Mouse (Mus musculus): Measurements from ENCODE around the gene Dnmbp.

Dnmbp gene

DNA sequence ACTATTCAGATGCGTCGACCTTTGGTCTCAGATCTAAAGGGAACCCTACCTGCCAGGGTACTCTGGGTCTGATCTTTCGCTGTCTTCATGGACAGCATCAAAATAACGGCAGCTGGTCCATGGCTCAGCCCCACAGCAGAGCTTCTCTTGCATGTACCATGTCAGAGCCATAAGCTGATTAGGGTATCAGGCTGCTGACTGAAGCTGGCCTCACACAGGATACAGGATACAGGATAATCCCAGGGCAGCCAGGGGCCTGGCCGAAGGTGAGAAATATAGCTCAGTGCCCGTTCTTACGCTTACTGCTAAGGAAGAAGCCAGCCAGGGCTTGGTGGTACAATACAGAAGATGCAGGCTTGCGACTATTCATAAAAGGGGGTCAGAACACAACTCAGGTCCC lies 4.6 kb upstream of the Dnmbp start:
- no peak for DNase-seq (ENCODE audit: low read depth, low spot score)

DNA sequence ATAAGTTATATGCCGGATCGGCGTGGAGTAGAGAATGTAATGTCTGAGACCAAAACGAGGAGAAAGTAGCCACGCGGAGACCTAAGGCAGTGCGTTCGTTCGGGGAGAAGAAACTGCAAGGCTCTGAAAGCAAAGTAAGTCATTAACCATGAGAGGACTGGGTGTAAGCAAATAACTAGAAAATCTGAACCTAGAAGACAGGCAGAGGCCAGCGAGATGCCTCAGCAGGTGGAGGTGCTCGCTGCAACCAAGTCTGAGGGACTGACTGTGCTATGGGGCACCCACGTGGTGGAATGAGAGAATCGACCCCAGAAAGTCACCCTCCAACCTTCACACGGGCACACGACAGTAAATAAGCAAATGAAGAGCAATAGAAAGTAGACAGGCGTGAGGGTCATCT lies 3.1 kb upstream of the Dnmbp start:
- DNase-seq (ENCODE audit: low read depth, low spot score): no peak

DNA sequence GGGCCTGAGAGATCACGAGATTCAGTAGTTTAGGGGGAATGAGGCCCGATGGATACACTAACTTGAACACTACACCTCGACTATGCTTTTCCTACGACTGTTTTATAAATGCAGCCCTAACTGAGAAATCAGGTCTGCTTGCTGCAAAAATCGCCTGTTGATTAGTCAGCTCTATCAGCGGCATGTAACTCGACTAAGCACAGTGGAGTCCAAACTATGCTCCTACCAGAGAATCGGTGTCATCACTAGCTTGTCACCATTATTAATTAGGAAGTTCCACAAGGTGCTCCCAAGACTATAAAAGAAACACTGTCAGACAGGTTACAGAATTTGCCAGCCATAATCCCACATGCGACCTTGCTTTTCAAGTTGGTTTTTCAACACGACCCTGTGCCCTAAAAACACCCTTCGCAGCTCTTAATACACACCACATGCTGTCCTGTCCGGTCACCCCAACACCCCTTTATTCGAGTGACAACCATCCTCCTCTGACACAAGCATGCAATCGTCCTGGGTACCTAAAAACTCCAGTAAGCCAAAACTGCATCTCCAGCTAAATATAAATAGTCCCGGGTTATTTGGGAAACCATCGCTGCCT lies 721 bp downstream of the Dnmbp start:
- DNase-seq (ENCODE audit: low read depth, low spot score): no peak

DNA sequence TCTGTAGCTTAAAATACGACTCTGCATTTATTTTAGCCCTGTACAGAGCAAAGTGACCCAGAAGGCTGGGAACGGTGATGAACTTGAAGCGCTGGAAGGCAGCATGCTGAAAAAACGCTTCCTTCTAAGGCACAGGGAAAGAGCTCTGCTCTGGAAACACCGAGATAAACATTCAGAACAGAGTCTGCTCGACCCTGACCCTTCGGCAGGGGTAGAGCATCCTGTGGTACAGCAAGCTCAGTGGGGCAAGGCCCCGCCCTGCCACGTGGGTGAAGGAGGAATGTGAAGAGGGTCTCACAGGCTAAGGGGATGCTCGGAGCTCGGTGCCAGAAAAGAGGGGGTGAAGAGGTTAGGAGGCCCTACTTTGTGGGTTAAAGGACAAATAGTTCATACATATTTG lies 1.6 kb downstream of the Dnmbp start:
- DNase-seq (ENCODE audit: low read depth, low spot score): no peak

DNA sequence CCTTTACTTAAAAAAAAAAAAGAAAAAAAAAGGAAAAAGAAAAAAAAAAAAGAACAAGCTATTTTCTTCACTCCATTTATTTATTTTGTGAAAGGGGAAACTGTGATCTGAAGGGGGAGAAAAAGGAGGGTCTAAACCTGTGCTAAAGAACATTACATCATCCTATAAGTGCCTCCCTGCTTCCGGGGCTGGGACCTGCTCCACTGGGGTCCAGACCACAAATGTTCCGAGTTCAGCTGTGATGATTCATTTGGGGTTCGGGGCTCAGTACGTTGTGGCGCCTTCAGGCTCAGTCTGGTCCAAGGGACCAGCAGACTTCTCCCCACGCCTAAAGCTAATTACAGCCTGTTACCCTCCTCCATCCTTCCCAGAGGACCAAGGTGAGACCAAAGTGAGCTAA lies 9.1 kb downstream of the Dnmbp start:
- DNase-seq (ENCODE audit: low read depth, low spot score): no peak

DNA sequence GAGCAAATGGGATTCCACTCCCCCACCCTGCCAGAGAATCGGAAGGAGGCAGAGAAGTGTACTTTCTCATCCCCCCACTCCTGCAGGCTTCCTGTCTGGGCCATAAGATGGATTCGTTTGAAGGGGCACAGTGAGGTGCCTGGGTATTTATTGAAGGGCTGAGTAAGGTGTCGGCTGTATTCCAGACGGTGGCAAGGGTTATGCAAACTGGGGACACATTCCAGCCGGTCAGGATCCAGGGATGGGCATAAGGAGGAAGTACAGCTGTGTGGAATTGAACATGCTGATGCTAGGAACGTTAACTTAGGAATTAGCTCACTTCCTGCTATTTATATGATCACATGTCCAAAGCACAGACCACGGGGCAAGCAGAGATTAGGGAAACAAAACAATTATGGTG lies 9.6 kb downstream of the Dnmbp start:
- no peak for DNase-seq (ENCODE audit: low read depth, low spot score)

DNA sequence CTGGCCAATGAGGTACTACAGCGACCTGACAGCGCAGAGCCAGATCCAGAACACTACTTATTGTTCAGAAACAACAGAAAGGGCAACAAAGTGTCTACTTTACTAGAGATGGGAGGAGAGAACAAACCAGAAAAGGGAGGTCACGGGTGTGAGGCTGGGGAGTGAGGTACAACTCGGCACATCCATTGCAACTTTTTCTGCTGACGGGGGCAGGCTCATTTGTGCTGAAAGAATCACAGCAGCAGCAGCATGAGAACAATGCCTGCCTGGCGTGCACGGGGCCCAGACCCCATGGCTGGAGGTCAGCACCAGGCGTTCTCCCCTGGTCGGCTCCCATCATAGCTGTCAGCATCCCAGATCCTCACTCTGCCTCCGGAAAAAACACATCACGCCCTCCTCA lies 10.1 kb downstream of the Dnmbp start:
- DNase-seq (ENCODE audit: low read depth, low spot score): no peak

DNA sequence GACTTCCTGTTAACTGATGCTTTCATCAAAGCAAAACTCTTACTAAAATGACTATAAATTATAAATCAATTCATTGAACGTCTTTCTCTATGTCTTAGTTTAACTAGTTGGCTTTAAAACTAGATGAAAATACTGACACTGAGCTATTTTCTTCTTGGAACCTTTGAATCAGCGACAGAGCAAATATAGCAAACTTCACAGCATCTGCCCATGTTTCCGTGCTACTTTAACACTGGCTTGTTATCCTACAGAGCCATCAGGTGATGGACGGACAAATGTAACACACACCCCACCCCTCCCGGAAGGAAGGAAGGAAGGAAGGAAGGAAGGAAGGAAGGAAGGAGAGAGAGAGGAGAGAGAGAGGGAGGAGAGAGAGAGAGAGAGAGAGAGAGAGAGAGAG lies 12.0 kb downstream of the Dnmbp start:
- no peak for DNase-seq (ENCODE audit: low read depth, low spot score)

DNA sequence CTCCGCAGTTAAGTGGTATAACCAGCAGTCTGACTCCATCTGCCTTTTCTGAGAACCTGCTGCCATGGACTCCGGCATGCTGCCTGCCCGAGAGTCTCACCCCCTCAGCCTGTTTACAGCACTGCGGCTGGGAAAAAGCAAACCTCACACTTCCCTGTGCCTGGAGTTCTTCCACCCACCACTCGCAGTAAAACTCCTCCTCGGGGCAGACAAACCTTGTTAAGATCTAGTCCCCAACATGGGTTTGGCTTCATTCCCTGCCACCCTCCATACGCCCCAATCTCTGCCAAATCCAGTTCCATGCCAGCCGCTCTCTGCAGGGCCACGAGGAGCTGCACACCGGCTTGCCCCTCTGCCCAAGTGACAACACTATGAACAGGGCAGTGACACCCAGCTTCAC lies 12.9 kb downstream of the Dnmbp start:
- DNase-seq (ENCODE audit: low read depth, low spot score): no peak

DNA sequence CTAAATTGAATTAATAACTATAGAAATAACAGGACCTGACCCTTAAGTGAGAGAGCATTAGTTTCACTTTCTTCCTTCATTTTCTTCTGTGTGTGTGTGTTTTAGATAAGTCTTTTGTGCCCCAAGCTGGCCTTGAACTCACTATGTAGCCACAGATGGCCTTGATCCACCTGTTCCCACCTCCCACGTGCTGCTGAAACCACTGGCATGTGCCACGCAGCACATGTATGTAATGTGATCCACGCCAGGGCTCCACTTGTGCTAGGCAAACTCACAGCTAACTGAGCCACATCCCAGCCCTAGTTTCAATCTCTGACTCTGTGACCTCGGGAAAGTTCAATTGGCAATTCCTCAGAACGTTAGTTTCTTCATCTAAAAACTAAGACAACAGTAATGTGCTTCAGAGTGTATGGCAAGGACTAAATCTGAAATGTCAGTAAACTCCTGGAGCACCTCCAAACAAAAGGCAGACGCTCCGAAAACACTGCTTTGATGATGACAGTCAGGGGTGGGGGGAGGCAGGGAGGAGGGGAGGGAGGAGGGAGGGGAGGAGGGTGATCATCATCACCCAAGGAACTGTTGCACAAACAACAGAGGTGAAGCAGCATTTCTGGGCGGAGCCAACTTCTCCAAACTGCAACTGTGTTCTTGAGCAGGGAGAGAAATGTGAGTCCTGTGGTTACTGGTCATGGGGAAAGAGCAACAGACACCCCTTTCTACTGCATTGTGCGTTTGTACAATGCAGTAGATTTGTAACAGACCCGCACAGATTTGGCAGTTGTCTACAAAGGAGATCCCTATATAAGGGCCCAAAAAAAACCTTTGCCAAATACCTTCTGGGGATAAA lies 13.6 kb downstream of the Dnmbp start:
- DNase-seq (ENCODE audit: low read depth, low spot score): no peak

DNA sequence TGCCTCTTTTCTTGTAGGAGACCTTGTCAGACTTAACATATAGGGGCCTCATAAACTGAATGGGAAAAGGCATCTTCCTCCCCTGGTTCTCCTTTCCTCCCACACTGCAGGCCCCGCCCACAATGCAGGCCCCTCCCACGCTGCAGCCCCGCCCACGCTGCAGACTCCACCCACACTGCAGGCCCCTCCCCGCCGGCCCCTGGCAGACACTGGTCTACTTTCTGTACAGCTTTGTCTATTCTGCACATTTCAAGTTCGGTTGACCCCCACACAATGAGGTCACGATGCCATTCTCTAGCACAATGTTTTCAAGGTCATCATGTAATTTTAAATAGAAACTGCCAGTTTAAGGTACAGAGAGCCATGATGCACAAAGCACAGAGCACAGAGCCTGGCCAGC lies 15.6 kb downstream of the Dnmbp start:
- no peak for DNase-seq (ENCODE audit: low read depth, low spot score)

DNA sequence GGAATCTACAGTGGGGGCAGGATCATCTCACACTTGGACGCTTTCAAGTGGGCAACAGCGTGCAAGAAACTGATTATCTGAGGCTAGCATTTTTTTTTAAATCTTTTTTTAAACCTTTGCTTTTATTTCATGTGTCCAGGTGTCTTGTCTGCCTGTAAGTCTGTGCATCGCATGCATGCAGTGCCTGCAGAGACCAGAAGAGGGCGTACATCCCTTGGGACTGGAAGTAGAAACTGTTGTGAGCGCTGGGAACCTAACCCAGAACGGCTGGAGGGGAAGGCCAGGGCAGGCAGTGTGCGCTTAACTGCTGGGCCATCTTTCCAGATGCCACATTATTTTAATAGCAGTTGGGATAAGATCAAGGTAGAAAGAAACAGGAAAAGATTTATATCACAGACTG lies 17.0 kb downstream of the Dnmbp start:
- DNase-seq (ENCODE audit: low read depth, low spot score): no peak

DNA sequence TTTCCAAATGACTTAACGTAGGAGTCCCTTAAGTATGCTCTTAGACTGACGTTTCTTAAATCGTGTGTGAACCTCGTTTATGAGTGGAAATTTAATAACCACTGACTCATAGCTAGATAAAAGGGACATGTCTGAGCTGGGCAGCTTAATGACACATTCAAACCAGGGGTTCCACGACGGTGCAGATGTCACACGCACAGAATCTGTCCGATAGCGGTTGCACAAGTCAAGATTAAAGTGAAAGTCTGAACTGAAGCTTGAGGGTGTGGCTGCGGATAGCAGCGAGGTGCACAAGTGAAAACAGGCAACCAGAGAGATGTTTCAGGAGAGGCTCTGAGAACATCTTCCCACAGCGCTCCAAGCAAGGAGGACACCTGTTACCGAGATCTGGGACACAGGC lies 18.6 kb downstream of the Dnmbp start:
- DNase-seq (ENCODE audit: low read depth, low spot score): no peak

DNA sequence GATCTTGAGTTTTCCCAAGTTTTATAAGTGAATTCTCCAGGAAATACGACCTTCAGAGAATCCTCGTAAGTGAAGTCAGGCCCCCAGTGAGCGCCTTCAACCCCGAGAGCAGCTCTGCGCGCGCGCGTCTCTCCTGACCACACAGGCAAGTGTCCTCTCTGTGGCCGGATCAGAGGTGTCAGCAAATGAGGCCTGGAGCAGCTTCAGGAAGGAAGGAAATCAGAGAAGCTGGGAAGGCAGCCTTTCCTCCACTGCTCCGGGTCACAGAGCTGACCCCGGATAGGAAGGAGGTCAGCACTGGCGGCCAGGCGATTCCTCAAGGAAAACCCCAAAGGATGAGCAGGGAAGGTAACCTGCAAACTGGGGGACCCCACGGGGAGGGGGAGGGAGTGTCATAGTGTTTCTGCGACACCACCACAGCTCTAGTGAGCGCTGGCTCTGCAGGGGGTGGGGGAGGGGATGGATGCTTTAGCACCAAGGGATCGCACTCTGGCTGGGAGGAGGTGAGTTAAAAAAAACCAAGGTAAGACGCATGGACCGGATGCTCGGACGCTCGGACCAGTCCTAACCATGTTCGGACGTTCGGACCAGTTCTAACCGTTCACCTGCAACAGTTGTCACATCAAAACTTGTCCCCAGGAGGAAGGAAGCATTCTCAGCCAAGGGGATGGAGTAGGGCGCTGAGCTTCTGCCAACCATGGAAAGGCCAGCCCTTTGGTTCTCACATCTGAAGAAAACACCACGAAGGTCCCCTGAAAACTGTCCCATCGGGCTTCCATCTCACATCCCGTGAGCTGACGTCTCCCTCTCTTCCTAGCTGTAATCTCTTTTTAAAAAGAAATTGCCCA lies 19.3 kb downstream of the Dnmbp start:
- DNase-seq (ENCODE audit: low read depth, low spot score): no peak

DNA sequence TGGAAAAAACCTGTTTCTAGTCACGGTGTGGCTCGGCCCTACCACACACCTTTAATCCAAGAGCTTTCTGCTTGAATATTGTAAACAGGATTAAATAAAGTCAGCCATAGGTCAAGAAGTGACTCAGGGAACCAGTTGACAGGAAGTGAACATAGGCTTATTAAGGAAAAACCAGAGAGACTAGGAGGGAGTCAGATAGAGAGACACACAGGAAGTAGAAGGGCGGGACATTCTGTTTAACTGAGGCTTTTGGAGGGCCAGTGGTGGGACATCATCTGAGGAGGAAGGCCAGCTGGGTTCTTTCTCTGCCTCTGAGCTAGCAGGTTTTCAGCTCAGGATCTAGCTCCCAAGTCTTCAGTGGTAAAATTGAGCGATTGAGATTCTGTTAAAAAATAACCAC lies 20.1 kb downstream of the Dnmbp start:
- no peak for DNase-seq (ENCODE audit: low read depth, low spot score)

DNA sequence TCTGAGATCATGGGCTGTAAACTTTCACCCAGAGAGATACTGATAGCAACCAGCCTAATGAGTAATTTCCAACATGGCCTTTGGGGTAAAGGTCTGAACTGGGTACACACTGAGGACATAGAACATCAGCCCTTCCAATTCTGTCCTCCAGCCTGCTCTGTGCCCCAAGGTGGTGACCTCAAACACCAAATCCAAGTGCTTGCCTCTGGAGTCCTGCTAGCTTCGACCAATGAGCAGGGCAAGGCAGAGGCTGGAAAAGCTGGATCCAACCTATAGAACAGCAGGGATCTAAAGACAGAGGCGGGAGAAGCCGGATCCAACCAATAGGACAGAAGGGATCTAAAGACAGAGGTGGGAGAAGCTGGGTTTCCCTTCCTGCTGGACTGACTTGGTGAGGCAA lies 21.2 kb downstream of the Dnmbp start:
- DNase-seq (ENCODE audit: low read depth, low spot score): no peak

DNA sequence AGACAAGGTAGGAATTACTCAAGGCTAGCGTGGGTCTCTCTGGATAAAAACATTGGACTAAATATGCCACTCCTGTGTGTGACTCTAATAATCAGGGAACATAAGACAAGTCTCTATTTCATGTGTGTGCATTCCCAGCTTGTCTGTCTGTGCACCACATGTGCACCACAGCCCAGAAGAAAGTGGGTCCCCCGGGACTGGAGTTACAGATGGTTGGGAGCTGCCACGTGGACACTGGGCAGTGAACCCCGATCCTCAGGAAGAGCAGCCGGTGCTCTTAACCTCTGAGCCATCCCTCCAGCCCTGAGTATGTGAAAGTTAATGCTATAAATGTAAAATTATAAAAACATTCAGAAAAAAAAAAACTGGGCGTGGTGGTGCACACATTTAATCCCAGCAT lies 22.2 kb downstream of the Dnmbp start:
- no peak for DNase-seq (ENCODE audit: low read depth, low spot score)

DNA sequence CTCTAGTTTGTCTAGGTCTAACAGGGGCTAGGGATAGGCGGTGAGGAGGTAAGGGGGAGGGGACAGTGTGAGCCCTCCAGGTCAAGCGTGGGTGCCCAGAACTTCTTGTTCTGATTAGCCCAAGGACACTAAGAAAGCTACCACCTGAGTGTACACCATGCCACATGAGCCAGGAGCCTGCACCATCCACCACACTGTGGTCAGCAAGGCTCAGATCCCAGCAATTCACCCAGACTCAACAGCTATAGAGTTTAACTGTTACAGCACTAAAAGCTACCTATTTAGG lies 22.6 kb downstream of the Dnmbp start:
- no peak for DNase-seq (ENCODE audit: low read depth, low spot score)

DNA sequence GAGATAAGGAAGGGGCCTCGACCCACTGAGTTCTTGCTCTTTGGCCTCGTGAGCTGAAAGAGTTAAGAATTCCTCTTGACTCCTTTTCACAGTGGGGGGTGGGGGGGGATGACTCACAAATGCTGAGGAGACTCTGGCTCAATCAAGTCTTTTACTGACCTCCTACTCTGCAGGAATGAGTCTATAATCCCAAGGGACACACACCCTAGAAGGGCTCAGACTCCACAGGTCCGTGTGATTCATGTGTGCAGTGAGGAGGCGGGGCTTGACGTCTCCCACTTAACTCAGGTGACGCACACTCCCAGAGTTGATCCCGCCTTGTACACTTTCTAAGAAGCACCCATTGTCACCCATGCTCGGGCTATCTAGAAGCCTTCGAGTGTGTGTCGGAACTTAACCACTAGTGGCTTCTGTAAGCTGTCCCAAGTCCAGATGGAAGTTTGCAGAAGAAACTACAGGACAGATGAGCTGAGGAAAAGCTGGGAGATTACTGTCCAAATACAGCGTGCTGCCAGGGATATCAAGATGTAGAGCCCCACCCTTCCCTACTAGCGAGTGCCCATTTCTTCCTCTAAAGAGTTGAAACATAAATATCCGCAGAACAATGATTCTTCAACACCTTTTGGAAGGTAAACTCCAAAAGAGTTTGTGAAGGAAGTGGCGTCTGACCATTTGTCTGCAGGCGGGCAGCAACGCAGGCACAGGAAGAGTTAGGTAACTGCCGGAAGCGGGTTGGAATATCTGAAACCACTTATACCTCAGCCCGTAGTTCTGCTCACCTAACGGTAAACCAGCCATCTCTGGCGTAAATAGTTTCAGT lies 23.2 kb downstream of the Dnmbp start:
- DNase-seq (ENCODE audit: low read depth, low spot score): no peak

DNA sequence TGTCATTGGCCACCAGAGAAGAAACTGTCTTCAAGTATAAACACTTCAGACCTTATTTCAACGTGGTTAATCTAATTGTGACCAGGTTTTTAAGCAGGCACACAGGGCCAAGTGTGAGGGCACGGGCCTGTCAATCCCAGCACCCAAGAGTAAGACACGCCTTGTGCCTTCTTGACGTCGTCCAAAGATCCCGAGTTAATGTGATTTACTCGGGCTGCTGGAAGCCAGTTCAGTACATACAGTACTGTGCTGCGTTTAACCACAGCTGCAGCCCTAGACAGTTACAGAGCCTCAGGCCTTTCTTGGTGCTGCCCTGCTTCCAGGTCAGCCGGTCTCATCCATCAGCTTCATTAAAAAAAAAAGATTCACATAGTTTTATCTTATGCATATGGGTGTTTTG lies 24.6 kb downstream of the Dnmbp start:
- no peak for DNase-seq (ENCODE audit: low read depth, low spot score)

DNA sequence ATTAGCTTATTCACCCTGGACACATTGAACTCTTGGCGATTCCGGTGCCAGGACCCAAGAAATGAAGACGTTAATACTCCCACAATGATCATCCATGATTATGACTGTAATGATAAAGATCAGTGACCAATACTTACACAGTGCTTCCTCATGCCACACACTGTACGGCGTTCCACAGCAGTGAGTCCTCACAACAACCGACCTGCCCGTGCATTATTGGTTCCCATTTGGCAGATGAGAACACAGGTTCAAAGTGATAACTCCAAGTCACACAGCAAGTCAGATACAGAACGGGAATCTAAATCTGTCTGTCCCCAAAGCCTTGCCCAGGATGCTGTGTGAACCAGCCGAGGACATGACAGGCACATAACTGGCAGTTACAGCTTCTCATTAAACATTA lies 25.0 kb downstream of the Dnmbp start:
- DNase-seq (ENCODE audit: low read depth, low spot score): no peak

Measured in WW6 (cell line).